Mouse (Mus musculus) heart, postnatal 0 days (tissue): ENCODE measurements around the gene Tmem86a. TPM values are rescaled to one million over a fixed set of nuclear protein-coding genes. Genes with fewer than 3 reads are reported as not detected.

Source experiments
- ATAC-seq: fragments of 200-750 bp; cut with Nextera tagmentation; 2 replicates; pipeline ENCODE4 v1.8.0; 2017; ENCODE audit warnings: low read depth, moderate number of reproducible peaks, moderate library complexity; ENCODE audit not compliant: insufficient read depth
- DNase-seq: peaks from one replicate; pipeline ENCODE4 v3.0.0-alpha.2; 2016; ENCODE audit warnings: low spot score
- H3K27ac ChIP-seq: fragments of 300-500 bp; sonication (generic); 2 replicates; pipeline ENCODE4 v1.5.1; 2014; ENCODE audit warnings: low read depth, mild to moderate bottlenecking
- H3K27me3 ChIP-seq: fragments of 300-500 bp; sonication (generic); 2 replicates; pipeline ENCODE4 v1.6.1; 2014; ENCODE audit warnings: low read length, mixed read lengths; ENCODE audit not compliant: control insufficient read depth, insufficient read depth
- H3K36me3 ChIP-seq: fragments of 300-500 bp; sonication (generic); replicated peaks from 2 replicates; pipeline ENCODE4 v1.6.1; 2014; ENCODE audit warnings: low read length, mixed read lengths; ENCODE audit not compliant: control insufficient read depth, insufficient read depth
- H3K4me1 ChIP-seq: fragments of 300-500 bp; sonication (generic); 2 replicates; pipeline ENCODE4 v1.6.1; 2014; ENCODE audit warnings: antibody characterized with exemption; ENCODE audit not compliant: control insufficient read depth, insufficient read depth
- H3K4me2 ChIP-seq: fragments of 300-500 bp; sonication (generic); 2 replicates; pipeline ENCODE4 v1.6.1; 2014; ENCODE audit warnings: low read depth, mild to moderate bottlenecking, low read length, moderate library complexity
- H3K4me3 ChIP-seq: fragments of 300-500 bp; sonication (generic); 2 replicates; pipeline ENCODE4 v1.5.1; 2014; ENCODE audit warnings: low read depth, low read length
- H3K9ac ChIP-seq: fragments of 300-500 bp; sonication (generic); replicated peaks from 2 replicates; pipeline ENCODE4 v1.6.1; 2014; ENCODE audit warnings: low read depth, low read length, mixed read lengths
- H3K9me3 ChIP-seq: fragments of 300-500 bp; sonication (generic); replicated peaks from 2 replicates; pipeline ENCODE4 v1.6.1; 2016; ENCODE audit warnings: low read length; ENCODE audit not compliant: control insufficient read depth
- CTCF ChIP-seq: IDR thresholded peaks from 2 replicates; pipeline ENCODE4 v1.5.1; 2016; ENCODE audit warnings: antibody characterized with exemption, control low read depth, low read depth
- EP300 ChIP-seq: IDR thresholded peaks from 2 replicates; pipeline ENCODE4 v1.6.1; 2016; ENCODE audit warnings: antibody characterized with exemption, low read depth
- WGBS: fragments of 180-500 bp; shearing (Covaris S2); extraction: QIAGEN DNeasy Blood & Tissue Kit; methylation state at CpG from one replicate; pipeline ENCODE4 v1.1.7; 2014; 5-methylcytosine and 5-hydroxymethylcytosine counted together
- polyA plus RNA-seq: library from polyadenylated mRNA; unstranded; fragments of >200 nt; fragmentation: Nextera tagmentation; extraction: Ambion mirVana; gene quantifications from 2 replicates; pipeline ENCODE4 v1.2.1, GENCODE M21; 2015
- total RNA-seq: library from RNA; depleted of rRNA; stranded (reverse); fragments of >200 nt; gene quantifications from 2 replicates; pipeline ENCODE4 v1.2.3, GENCODE M21; 2014; ENCODE audit warnings: low replicate concordance

Gene Tmem86a
- total and polyA plus RNA-seq, 2 experiments from 2014 or later, result 18.5 to 32.0 TPM

GRCm38 (mm10) chr7:47054666-47055065 is 4.3 kb downstream of the Tmem86a start:
- Histone ChIP-seq H3K4me3 (no peak overlapping the region), H3K4me1 (peaks cover 38% of the 10 kb centered on the region), H3K9ac (no peak overlapping the region), H3K27me3 (no peaks in the 10 kb centered on the region), H3K4me2 (no peak overlapping the region), H3K9me3 (no peaks in the 10 kb centered on the region), H3K27ac (no peak overlapping the region), H3K36me3 (0 out of 2 replicates have a peak, but pooled peaks cover 3% of the 10 kb centered on the region)
- 48% methylated on average over 2 of the region's 2 CpGs for WGBS
- DNase-seq (no peak), ATAC-seq (peak; percentile 30)
- TF ChIP-seq EP300 (no peak), CTCF (no peak)

GRCm38 (mm10) chr7:47055744-47056143 is 5.3 kb downstream of the Tmem86a start:
- Histone ChIP-seq H3K4me3 (no peak overlapping the region), H3K4me1 (peaks cover 41% of the 10 kb centered on the region), H3K27me3 (no peaks in the 10 kb centered on the region), H3K4me2 (no peak overlapping the region), H3K27ac (no peak overlapping the region), H3K36me3 (0 out of 2 replicates have a peak, but pooled peaks cover 3% of the 10 kb centered on the region), H3K9me3 (no peaks in the 10 kb centered on the region), H3K9ac (no peak overlapping the region)
- 72% methylated on average over 9 of the region's 9 CpGs for WGBS
- ATAC-seq (no peak), DNase-seq (no peak)
- TF ChIP-seq EP300, result no peak
- no peak for TF ChIP-seq CTCF

DNA sequence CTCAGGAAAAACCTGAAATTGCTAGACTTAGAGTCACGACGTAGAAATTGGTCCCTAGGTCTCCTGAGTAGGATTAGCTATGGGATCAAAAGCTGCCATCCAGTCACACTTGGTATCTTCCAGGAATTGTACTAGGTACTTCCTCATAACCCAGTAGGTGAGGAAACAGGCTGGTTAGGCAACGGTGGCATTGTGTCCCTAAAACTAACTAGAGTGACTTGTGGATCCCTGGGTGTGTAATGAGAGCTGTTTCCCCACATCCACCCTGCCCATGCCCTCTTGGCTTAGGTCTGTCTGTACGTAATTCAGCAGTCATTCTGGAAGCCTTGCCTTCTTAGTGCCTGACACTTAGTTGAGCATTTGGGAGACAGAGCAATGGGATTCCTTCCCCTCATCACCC is 5.9 kb downstream of the Tmem86a start:
- 75% methylated on average over 4 of the region's 4 CpGs for WGBS
- H3K4me1 ChIP-seq, result peaks cover 37% of the 10 kb centered on the region
- H3K9me3 ChIP-seq, result no peaks in the 10 kb centered on the region
- DNase-seq (no peak), ATAC-seq (no peak)
- no peak overlapping the region for H3K9ac ChIP-seq
- H3K27ac ChIP-seq, result no peak overlapping the region
- no peak overlapping the region for H3K4me2 ChIP-seq
- TF ChIP-seq CTCF, result no peak
- TF ChIP-seq EP300, result no peak
- H3K36me3 ChIP-seq, result 0 out of 2 replicates have a peak, but pooled peaks cover 3% of the 10 kb centered on the region
- H3K27me3 ChIP-seq, result no peaks in the 10 kb centered on the region
- H3K4me3 ChIP-seq, result no peak overlapping the region

DNA sequence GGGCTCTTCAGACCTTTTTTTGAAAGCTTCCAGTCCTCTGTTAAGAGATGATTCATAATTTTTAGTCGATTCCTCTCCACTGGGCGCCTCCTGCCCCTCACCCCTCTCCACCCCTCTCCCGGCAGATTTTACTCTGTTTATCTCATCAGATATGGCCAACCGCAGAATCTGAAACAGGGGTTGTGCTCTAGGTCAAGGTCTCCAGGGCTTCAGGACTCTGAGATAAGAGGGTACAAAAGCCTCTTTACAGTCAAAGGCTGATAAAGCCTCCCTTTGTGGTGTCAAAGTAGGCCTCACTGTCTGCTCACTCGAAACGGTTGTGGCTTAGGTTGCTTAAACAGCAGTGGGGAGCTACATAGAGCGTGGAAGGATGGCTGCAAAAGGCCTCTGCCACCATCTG is 8.9 kb downstream of the Tmem86a start:
- no peak overlapping the region for H3K9ac ChIP-seq
- no peaks in the 10 kb centered on the region for H3K9me3 ChIP-seq
- no peak overlapping the region for H3K27ac ChIP-seq
- TF ChIP-seq CTCF, result no peak
- TF ChIP-seq EP300, result no peak
- no peaks in the 10 kb centered on the region for H3K36me3 ChIP-seq
- 36% methylated on average over 7 of the region's 7 CpGs for WGBS
- DNase-seq (no peak), ATAC-seq (no peak)
- H3K4me1 ChIP-seq, result peaks cover 20% of the 10 kb centered on the region; the same call in 1 of the 2 replicates
- no peaks in the 10 kb centered on the region for H3K27me3 ChIP-seq
- H3K4me3 ChIP-seq, result no peak overlapping the region
- H3K4me2 ChIP-seq, result no peak overlapping the region

- H3K27me3 ChIP-seq, result no peaks in the 10 kb centered on the region
- DNase-seq (no peak), ATAC-seq (no peak)
- 0 out of 2 replicates have a peak, but pooled peaks cover 6% of the 10 kb centered on the region for H3K4me1 ChIP-seq
- no peak overlapping the region for H3K4me3 ChIP-seq
- TF ChIP-seq CTCF (no peak), EP300 (no peak)
- H3K9me3 ChIP-seq, result no peaks in the 10 kb centered on the region
- H3K27ac ChIP-seq, result no peak overlapping the region
- WGBS, result 53% methylated on average over 5 of the region's 5 CpGs
- no peak overlapping the region for H3K9ac ChIP-seq
- no peak overlapping the region for H3K4me2 ChIP-seq
- H3K36me3 ChIP-seq, result no peaks in the 10 kb centered on the region
These were observed 11.2 kb downstream of the Tmem86a start for GRCm38 (mm10) chr7:47061560-47061959.

GRCm38 (mm10) chr7:47066942-47067341 is 16.5 kb downstream of the Tmem86a start:
- DNase-seq, result no peak
- H3K27me3 ChIP-seq, result no peaks in the 10 kb centered on the region
- H3K9me3 ChIP-seq, result no peaks in the 10 kb centered on the region
- H3K9ac ChIP-seq, result no peak overlapping the region
- no peak overlapping the region for H3K4me3 ChIP-seq
- WGBS, result 83% methylated on average over 3 of the region's 3 CpGs
- H3K4me1 ChIP-seq, result no peaks in the 10 kb centered on the region
- no peak overlapping the region for H3K4me2 ChIP-seq
- no peaks in the 10 kb centered on the region for H3K36me3 ChIP-seq
- no peak overlapping the region for H3K27ac ChIP-seq
- TF ChIP-seq EP300 (no peak), CTCF (no peak)
- ATAC-seq, result no peak
